Mouse (Mus musculus) spleen, adult 2 months (tissue): Measurements from ENCODE around the gene Afap1. TPM values are rescaled to one million over a fixed set of nuclear protein-coding genes. Genes with fewer than 3 reads are reported as not detected.

Experiments
- DNase-seq, 2 experiments: peaks; one replicate each; pipeline versions ENCODE4 v3.0.0 to v3.0.0-alpha.2; 2012 to 2021; ENCODE audit warnings: low spot score in 2 of 2, low read depth in 1 of 2
- H3K27ac ChIP-seq: fragments of 200-500 bp; 2 replicates; pipeline ENCODE4 v1.5.1; 2012; ENCODE audit warnings: low read length, inconsistent platforms; ENCODE audit not compliant: insufficient read depth
- H3K27me3 ChIP-seq: fragments of 200-500 bp; 2 replicates; pipeline ENCODE4 v1.6.1; 2012; ENCODE audit warnings: mild to moderate bottlenecking, moderate library complexity, low read length, inconsistent platforms; ENCODE audit not compliant: control insufficient read depth, insufficient read depth
- H3K36me3 ChIP-seq: fragments of 200-500 bp; 2 replicates; pipeline ENCODE4 v1.6.1; 2012; ENCODE audit warnings: mild to moderate bottlenecking, low read length, inconsistent platforms; ENCODE audit not compliant: control insufficient read depth, insufficient read depth
- H3K4me1 ChIP-seq: fragments of 200-500 bp; 2 replicates; pipeline ENCODE4 v1.6.1; 2011; ENCODE audit warnings: inconsistent platforms; ENCODE audit not compliant: control insufficient read depth, insufficient read depth, insufficient read length
- H3K4me3 ChIP-seq: fragments of 200-500 bp; 2 replicates; pipeline ENCODE4 v1.5.1; 2011; ENCODE audit warnings: mild to moderate bottlenecking, inconsistent platforms; ENCODE audit not compliant: insufficient read depth, insufficient read length; ENCODE audit errors: extremely low read depth
- CTCF ChIP-seq: fragments of 200-500 bp; IDR thresholded peaks from 2 replicates; pipeline ENCODE4 v1.5.1; 2011; ENCODE audit warnings: mild to moderate bottlenecking, inconsistent platforms; ENCODE audit not compliant: insufficient read depth, insufficient read length, insufficient replicate concordance; ENCODE audit errors: extremely low read depth
- POLR2A ChIP-seq: fragments of 200-500 bp; IDR thresholded peaks from 2 replicates; pipeline ENCODE4 v1.6.1; 2011; ENCODE audit warnings: low read depth, low read length, inconsistent platforms
- WGBS: fragments of 180-500 bp; shearing (Covaris S2); methylation state at CpG from one replicate; pipeline ENCODE4 v1.1.7; 2018; 5-methylcytosine and 5-hydroxymethylcytosine counted together
- polyA plus RNA-seq: library from polyadenylated mRNA; depleted of rRNA; stranded (reverse); fragments of >200 nt; gene quantifications from 2 replicates; pipeline ENCODE4 v1.2.3, GENCODE M21; 2012

Afap1 gene
- polyA plus RNA-seq, 1 experiment, result 4.5 TPM

- no peak for DNase-seq
- TF ChIP-seq CTCF (no peak), POLR2A (no peak)
- no peaks in the 10 kb centered on the region for H3K4me1 ChIP-seq
- WGBS, result 67% methylated on average over 2 of the region's 2 CpGs
- H3K27ac ChIP-seq, result no peak overlapping the region
- H3K27me3 ChIP-seq, result no peaks in the 10 kb centered on the region
- no peak overlapping the region for H3K4me3 ChIP-seq
- no peaks in the 10 kb centered on the region; the same call in 1 of the 2 replicates for H3K36me3 ChIP-seq
Measured at GRCm38 (mm10) chr5:35958681-35959080, 65.6 kb downstream of the Afap1 start.

GRCm38 (mm10) chr5:35960168-35960567 is 67.0 kb downstream of the Afap1 start:
- DNase-seq, result no peak
- no peak for TF ChIP-seq POLR2A
- TF ChIP-seq CTCF, result no peak
- 14% methylated on average over 8 of the region's 8 CpGs for WGBS
- no peak overlapping the region for H3K27ac ChIP-seq
- H3K36me3 ChIP-seq, result no peaks in the 10 kb centered on the region; the same call in 1 of the 2 replicates
- no peak overlapping the region for H3K4me3 ChIP-seq
- no peaks in the 10 kb centered on the region for H3K4me1 ChIP-seq
- H3K27me3 ChIP-seq, result no peaks in the 10 kb centered on the region

- no peak for TF ChIP-seq CTCF
- no peak for DNase-seq
- no peak overlapping the region for H3K27ac ChIP-seq
Measured at GRCm38 (mm10) chr5:35961271-35961670, 68.2 kb downstream of the Afap1 start.

GRCm38 (mm10) chr5:35963635-35964034 is 70.5 kb downstream of the Afap1 start:
- H3K4me1 ChIP-seq, result no peaks in the 10 kb centered on the region
- WGBS, result 66% methylated on average over 9 of the region's 9 CpGs
- DNase-seq, result no peak

More at GRCm38 (mm10) chr5:35961271-35961670, 68.2 kb downstream of the Afap1 start:
- Histone ChIP-seq H3K4me3 (no peak overlapping the region), H3K36me3 (no peaks in the 10 kb centered on the region; the same call in 1 of the 2 replicates), H3K4me1 (no peaks in the 10 kb centered on the region), H3K27me3 (no peaks in the 10 kb centered on the region)
- 61% methylated on average over 8 of the region's 8 CpGs for WGBS

GRCm38 (mm10) chr5:35965036-35965435 is 71.9 kb downstream of the Afap1 start:
- Histone ChIP-seq H3K4me3 (no peak overlapping the region), H3K27ac (no peak overlapping the region)
- 69% methylated on average over 5 of the region's 5 CpGs for WGBS

More at GRCm38 (mm10) chr5:35963635-35964034, 70.5 kb downstream of the Afap1 start:
- no peak overlapping the region for H3K4me3 ChIP-seq
- no peak for TF ChIP-seq CTCF
- TF ChIP-seq POLR2A, result no peak
- H3K27ac ChIP-seq, result no peak overlapping the region
- H3K36me3 ChIP-seq, result no peaks in the 10 kb centered on the region; the same call in 1 of the 2 replicates
- H3K27me3 ChIP-seq, result no peaks in the 10 kb centered on the region

GRCm38 (mm10) chr5:35969857-35970256 is 76.7 kb downstream of the Afap1 start:
- TF ChIP-seq POLR2A (no peak), CTCF (no peak)
- Histone ChIP-seq H3K27ac (no peak overlapping the region), H3K4me1 (peaks cover 3% of the 10 kb centered on the region; the same call in 1 of the 2 replicates), H3K4me3 (no peak overlapping the region), H3K27me3 (no peaks in the 10 kb centered on the region), H3K36me3 (no peaks in the 10 kb centered on the region)
- DNase-seq, result no peak
- 71% methylated on average over 3 of the region's 3 CpGs for WGBS

More at GRCm38 (mm10) chr5:35965036-35965435, 71.9 kb downstream of the Afap1 start:
- no peak for DNase-seq
- Histone ChIP-seq H3K27me3 (no peaks in the 10 kb centered on the region), H3K36me3 (no peaks in the 10 kb centered on the region; the same call in 1 of the 2 replicates), H3K4me1 (no peaks in the 10 kb centered on the region)
- TF ChIP-seq CTCF (no peak), POLR2A (no peak)

GRCm38 (mm10) chr5:35970380-35971105 is 77.4 kb downstream of the Afap1 start:
- TF ChIP-seq POLR2A, result no peak
- no peak for TF ChIP-seq CTCF
- no peaks in the 10 kb centered on the region for H3K36me3 ChIP-seq
- WGBS, result 51% methylated on average over 12 of the region's 12 CpGs
- H3K4me1 ChIP-seq, result peaks cover 3% of the 10 kb centered on the region; the same call in 1 of the 2 replicates
- H3K27me3 ChIP-seq, result no peaks in the 10 kb centered on the region
- H3K27ac ChIP-seq, result no peak overlapping the region
- DNase-seq, result no peak
- H3K4me3 ChIP-seq, result no peak overlapping the region
